Mouse (Mus musculus): Measurements from ENCODE around the gene Rxfp4.

Gene Rxfp4

GRCm38 (mm10) chr3:88652846-88653515 lies at the start of gene Rxfp4:
Rxfp4 (minus strand) TSS chr3:88653142.
- DNase-seq (ENCODE audit: low spot score), result no peak

- no peak for DNase-seq (ENCODE audit: low spot score)
These were observed 48.3 kb upstream of the Rxfp4 start for GRCm38 (mm10) chr3:88701222-88701621.

- no peak for DNase-seq (ENCODE audit: low spot score)
These were observed 47.3 kb upstream of the Rxfp4 start for GRCm38 (mm10) chr3:88700247-88700646.

DNA sequence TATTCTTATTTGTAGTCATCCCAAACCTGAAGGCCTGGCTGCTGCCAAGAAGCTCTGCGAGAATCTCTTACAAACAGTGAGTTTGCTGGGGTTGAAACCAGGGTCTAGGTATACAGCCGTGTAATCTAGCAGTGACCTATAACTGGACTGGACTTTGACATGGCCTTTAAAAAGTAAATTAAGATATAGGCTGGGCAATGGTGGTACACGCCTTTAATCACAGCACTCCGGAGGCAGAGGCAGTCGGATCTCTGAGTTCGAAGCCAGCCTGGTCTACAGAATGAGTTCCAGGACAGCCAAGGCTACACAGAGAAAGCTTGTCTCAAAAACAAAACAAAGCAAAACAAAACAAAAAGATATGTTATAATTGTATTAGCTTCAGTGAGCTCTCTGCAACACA lies 45.9 kb upstream of the Rxfp4 start:
- no peak for DNase-seq (ENCODE audit: low spot score)

- DNase-seq (ENCODE audit: low spot score), result no peak
These were observed 45.1 kb upstream of the Rxfp4 start for GRCm38 (mm10) chr3:88698051-88698450.

- peak; percentile 34 for DNase-seq (ENCODE audit: low spot score)
These were observed 42.6 kb upstream of the Rxfp4 start for GRCm38 (mm10) chr3:88695545-88695944.

DNA sequence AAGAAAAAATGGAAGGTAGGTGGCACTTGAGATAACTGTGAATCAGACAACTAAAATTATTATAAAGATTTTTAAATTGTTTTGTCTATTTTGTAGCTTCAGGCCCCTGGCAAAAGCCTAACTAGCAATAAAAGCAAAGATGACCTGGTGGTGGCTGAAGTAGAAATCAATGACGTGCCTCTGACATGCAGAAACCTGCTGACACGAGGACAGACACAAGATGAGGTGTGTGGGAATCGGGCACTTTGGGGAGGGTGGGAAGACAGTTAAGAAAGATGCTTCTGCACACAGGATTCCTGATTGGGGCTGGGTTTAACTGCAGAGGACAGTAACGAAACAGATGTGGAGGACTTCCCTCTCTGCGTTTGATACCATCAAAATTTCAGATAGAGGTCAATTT lies 36.1 kb upstream of the Rxfp4 start:
- DNase-seq (ENCODE audit: low spot score), result no peak

- DNase-seq (ENCODE audit: low spot score), result no peak
These were observed 34.0 kb upstream of the Rxfp4 start for GRCm38 (mm10) chr3:88686734-88687611.

DNA sequence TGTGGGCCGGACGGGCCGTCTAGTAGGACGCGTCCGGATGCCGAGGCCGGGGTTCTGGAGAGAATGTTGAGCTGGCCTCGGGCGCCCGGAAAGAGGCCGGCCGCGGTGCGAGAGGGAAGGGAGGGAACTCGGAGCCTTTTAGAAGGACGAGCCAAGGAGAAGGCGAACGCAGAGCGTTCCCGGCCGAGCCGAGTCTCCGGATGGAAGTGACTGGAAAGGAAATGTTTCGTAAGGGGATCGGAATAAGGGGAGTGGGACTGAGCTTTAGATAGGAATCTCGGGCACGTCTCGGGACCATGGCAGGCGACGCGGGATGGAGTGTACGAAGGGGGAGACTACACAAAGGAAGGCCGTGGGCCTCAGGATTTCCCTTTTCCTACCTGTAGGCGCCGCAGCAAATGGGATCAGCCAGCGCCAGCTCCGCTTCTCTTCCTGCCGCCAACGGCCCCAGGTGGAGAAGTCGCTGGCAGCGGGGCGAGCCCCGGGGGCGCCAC lies 33.1 kb upstream of the Rxfp4 start:
- peak; percentile 64 for DNase-seq (ENCODE audit: low spot score)

DNA sequence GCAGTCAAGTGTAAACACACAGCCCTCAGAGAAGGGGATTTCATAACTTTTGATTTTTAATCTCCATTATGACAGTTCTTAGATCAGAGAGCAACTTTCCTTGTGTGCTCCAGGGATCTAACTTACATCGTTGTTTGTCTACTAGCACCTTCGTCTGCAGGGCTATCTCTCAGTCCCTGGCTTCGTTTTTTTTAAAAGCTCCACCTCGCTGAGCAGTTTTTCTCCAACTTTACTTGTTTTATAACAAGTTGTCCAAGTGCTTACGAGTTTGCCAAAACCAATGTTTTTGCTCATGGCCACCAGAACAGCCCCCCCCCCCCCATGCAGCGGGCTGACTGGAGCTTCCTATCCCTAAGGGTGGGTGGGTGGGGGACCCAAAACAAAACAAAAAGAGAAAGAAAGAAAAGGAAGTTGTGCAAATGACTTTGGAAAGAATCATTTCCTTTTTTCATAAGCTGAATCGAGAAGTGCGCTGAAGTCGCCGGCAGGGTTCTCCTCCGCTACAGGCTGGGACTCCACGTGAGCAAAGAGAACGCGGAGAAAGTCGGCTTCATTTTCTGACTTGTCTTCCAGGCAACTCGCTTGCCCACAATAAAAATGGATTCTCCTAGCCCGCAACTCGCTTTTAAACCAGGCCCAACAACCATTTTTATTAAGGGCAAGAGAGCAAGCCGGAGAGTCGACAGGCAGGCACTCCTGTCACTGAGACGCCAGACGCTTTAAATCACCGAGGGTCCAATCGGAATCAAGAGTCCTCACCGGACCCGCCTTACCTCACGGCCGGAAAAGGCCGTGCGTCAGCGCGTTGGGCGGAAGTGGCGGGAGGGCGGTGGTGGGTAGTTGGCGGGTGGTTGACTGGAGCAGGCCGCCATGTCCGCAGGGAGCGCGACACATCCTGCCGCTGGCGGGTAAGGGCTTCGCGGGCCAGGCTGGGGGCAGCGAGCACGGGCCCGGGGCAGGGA lies 32.3 kb upstream of the Rxfp4 start, which contains the start of gene Khdc4:
Gene Khdc4 (plus strand): TSS at position 824 of the 962 bp plus-strand sequence.
- peak; percentile 99 for DNase-seq (ENCODE audit: low spot score)

GRCm38 (mm10) chr3:88684236-88684979 lies 31.5 kb upstream of the Rxfp4 start:
- peak; percentile 83 for DNase-seq (ENCODE audit: low spot score)

GRCm38 (mm10) chr3:88683814-88684213 lies 30.9 kb upstream of the Rxfp4 start:
- no peak for DNase-seq (ENCODE audit: low spot score)

GRCm38 (mm10) chr3:88677399-88677798 lies 24.5 kb upstream of the Rxfp4 start:
- peak; percentile 94 for DNase-seq (ENCODE audit: low spot score)

DNA sequence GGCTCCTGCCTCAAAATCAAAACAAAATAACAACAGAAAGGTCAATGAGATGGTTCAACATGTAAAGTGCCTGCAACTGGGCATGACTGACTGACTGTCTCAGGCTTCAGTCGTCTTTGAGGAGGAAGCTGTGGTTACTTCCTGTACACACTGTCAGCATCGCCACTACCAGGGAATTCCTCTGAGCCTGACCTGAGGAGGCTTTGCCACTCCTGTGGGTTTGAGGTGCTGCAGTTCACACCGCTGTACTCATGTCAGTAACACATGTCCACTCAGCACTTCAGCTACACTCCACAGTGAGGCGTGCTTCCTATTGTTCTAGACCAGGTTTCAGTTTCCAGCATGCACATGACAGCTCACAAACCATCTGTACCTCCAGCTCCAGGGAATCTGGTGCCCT lies 11.2 kb upstream of the Rxfp4 start:
- DNase-seq (ENCODE audit: low spot score), result no peak

DNA sequence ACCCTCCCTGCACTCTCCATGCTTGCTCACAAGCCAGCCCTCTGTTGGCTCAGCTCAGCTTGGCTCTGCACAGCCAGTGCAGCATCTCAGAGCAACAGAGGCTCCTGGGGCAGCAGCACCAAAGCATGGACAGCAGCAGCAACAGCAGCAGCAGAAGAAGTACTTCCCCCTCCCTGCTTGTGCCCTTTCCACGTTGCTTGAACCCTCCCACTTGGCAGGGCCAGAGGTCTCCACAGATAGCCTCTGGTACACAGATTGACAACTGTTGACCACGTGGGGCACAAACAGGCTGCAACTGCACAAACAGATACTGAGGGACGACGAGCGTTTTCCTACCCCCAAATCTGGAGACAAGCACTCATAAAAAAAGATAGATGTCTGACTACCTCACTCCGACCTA lies 6.9 kb upstream of the Rxfp4 start:
- DNase-seq (ENCODE audit: low spot score), result no peak

- no peak for DNase-seq (ENCODE audit: low spot score)
These were observed 5.6 kb upstream of the Rxfp4 start for GRCm38 (mm10) chr3:88658441-88659127.

- DNase-seq (ENCODE audit: low spot score), result no peak
These were observed 2.7 kb upstream of the Rxfp4 start for GRCm38 (mm10) chr3:88655619-88656018.

GRCm38 (mm10) chr3:88654621-88655020 lies 1.7 kb upstream of the Rxfp4 start:
- DNase-seq (ENCODE audit: low spot score), result no peak

GRCm38 (mm10) chr3:88653516-88654370 lies 801 bp upstream of the Rxfp4 start:
- no peak for DNase-seq (ENCODE audit: low spot score)

All from adipocyte (in vitro differentiated cells).